Mouse (Mus musculus) hindbrain, embryonic 10.5 days (tissue): ENCODE results near the gene Ube2v1. TPM values are rescaled to one million over a fixed set of nuclear protein-coding genes. Genes with fewer than 3 reads are reported as not detected.

ENCODE experiments used
- DNase-seq: peaks from one replicate; pipeline ENCODE4 v3.0.0-alpha.2; 2017; ENCODE audit warnings: low spot score
- H3K27ac ChIP-seq: fragments of 300-500 bp; sonication (generic); 2 replicates; pipeline ENCODE4 v1.5.1; 2016; ENCODE audit warnings: mild to moderate bottlenecking, moderate library complexity
- H3K27me3 ChIP-seq: fragments of 300-500 bp; sonication (generic); 2 replicates; pipeline ENCODE4 v1.6.1; 2016; ENCODE audit warnings: mild to moderate bottlenecking; ENCODE audit not compliant: poor library complexity, insufficient read depth, severe bottlenecking
- H3K36me3 ChIP-seq: fragments of 300-500 bp; sonication (generic); 2 replicates; pipeline ENCODE4 v1.6.1; 2016; ENCODE audit warnings: mild to moderate bottlenecking, moderate library complexity
- H3K4me1 ChIP-seq: fragments of 300-500 bp; sonication (generic); replicated peaks from 2 replicates; pipeline ENCODE4 v1.6.1; 2016; ENCODE audit warnings: mild to moderate bottlenecking
- H3K4me3 ChIP-seq: fragments of 300-500 bp; sonication (generic); 2 replicates; pipeline ENCODE4 v1.5.1; 2016; ENCODE audit warnings: mild to moderate bottlenecking, moderate library complexity
- H3K9me3 ChIP-seq: fragments of 300-500 bp; sonication (generic); 2 replicates; pipeline ENCODE4 v1.6.1; 2016; ENCODE audit warnings: mild to moderate bottlenecking, moderate library complexity
- WGBS: fragments of 180-500 bp; shearing (Covaris S2); methylation state at CpG from one replicate; pipeline ENCODE4 v1.1.7; 2016; 5-methylcytosine and 5-hydroxymethylcytosine counted together
- polyA plus RNA-seq: library from polyadenylated mRNA; unstranded; fragments of >200 nt; fragmentation: Nextera tagmentation; extraction: Ambion mirVana; gene quantifications from 2 replicates; pipeline ENCODE4 v1.2.1, GENCODE M21; 2016

The Ube2v1 gene
- polyA plus RNA-seq, 1 experiment from 2014 or later: 385 TPM

DNA sequence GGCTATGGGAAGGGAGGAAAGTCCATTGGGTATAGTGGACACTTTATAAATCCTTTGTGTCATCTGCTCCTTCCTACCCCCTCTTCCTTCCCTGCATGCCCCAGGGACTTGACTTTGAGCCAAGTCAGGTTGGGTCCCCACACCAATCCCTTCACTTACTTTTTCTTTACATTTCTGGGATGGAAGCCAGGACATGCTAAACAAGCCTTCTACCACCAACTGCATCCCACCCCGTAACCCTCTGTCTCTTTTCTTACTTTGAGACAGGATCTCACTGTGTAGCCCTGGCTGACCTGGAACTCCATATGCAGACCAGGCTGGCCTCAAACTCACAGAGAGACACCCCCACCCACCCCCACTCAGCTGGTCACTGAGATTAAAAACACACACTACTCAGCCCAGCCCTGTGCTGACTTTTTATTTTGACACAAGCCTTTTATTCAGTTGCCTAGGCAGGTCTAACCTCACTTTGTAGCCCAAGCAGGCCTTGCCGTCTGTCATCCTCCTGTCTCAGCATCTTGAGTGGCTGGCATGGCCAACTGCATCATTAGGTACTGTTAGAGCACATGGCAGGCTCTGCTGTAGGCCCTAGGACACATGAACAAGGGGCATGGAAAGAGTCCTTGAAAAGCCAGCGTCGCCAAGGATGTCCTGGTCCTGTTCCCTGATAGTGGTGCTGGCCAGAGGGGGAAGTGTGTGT, 38.2 kb downstream of the Ube2v1 start:
- Histone ChIP-seq H3K4me3 (no peak overlapping the region), H3K36me3 (no peaks in the 10 kb centered on the region), H3K9me3 (no peaks in the 10 kb centered on the region), H3K27ac (0 out of 2 replicates have a peak overlapping the region, but pooled peaks have one; percentile 36), H3K27me3 (peaks cover 35% of the 10 kb centered on the region), H3K4me1 (peaks cover 63% of the 10 kb centered on the region)
- DNase-seq: no peak
- 88% methylated on average over 4 of the region's 4 CpGs for WGBS

DNA sequence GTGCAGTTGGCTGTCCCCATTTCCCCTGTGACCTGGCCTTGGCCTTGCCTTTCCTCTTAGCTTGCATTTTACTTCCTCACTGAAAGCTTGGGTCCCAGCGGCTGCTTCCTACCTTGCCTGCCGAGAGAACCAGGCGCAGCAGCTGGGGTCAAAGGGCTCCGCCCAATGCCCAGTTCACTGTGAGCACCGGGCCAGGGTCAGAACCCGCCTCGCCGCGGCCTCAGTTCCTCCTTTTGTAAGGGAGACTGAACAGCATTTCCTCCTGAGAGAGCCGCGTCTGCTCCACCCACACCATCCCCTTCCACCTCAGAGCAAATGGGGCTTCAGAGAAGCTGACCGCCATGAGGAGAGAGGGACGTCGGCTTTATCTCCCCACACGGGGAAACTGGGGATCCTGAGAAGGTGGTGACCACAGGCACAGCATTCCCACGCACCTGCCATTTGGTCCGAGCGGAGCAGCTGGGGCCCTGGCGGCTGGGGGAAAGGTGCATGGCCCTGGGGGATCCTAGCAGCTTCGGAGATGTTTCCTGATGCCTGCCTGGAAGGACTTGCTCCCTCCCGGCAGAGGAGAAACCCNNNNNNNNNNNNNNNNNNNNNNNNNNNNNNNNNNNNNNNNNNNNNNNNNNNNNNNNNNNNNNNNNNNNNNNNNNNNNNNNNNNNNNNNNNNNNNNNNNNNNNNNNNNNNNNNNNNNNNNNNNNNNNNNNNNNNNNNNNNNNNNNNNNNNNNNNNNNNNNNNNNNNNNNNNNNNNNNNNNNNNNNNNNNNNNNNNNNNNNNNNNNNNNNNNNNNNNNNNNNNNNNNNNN, 42.9 kb downstream of the Ube2v1 start:
- no peak for DNase-seq
- peak overlapping the region; percentile 38 for H3K4me3 ChIP-seq
- H3K27me3 ChIP-seq: peaks cover 16% of the 10 kb centered on the region
- no peaks in the 10 kb centered on the region for H3K36me3 ChIP-seq
- WGBS: 10% methylated on average over 21 of the region's 21 CpGs
- H3K27ac ChIP-seq: peak overlapping the region; percentile 86
- H3K4me1 ChIP-seq: peaks cover 58% of the 10 kb centered on the region
- no peaks in the 10 kb centered on the region for H3K9me3 ChIP-seq

DNA sequence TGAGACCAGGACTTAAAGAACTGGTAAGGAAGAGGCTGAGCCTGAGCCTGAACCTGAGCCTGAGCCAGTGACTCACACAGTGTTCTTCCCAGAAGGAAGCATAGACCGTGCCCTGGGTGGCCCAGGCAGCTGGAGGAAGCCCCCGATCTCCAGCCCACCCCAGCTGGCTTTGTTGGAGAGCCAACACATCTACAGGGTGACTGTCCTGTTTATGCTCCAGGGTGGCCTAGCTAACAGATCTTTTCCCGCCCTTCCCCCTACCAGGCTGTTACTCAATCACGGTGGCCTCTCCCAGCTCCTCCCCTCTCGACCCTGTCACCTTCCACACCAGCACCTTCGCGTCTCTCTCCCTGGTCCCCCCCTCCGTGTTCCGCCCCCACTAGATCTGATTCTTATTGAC, 44.9 kb downstream of the Ube2v1 start:
- WGBS: 22% methylated on average over 9 of the region's 9 CpGs
- Histone ChIP-seq H3K27ac (peak overlapping the region; percentile 42), H3K4me3 (no peak overlapping the region), H3K9me3 (no peaks in the 10 kb centered on the region), H3K27me3 (peaks cover 16% of the 10 kb centered on the region), H3K36me3 (no peaks in the 10 kb centered on the region), H3K4me1 (peaks cover 70% of the 10 kb centered on the region)
- no peak for DNase-seq

DNA sequence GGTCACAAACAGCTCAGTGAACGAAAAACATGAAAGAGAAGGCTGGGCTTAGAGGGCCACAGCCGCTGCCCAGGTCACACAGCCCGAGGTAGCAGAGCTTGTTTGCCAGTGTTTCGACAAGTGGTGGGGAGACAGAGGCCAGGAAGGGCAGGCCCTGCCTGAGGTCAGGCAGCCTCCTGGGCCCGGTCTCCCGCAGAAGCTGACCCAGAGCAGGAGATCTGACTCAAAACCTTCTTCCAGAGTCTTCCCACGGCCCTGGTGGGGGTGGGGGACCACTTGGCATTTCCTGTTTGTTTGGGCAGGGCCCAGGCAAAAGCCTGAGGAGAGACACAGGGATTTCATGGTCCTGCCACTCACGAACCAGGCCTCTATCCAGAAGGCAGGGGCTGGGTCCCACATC, 45.9 kb downstream of the Ube2v1 start:
- Histone ChIP-seq H3K4me3 (no peak overlapping the region), H3K27ac (peak overlapping the region; percentile 80), H3K4me1 (peaks cover 68% of the 10 kb centered on the region), H3K36me3 (no peaks in the 10 kb centered on the region), H3K27me3 (peaks cover 16% of the 10 kb centered on the region), H3K9me3 (no peaks in the 10 kb centered on the region)
- WGBS: 12% methylated on average over 8 of the region's 8 CpGs
- DNase-seq: peak; percentile 61

DNA sequence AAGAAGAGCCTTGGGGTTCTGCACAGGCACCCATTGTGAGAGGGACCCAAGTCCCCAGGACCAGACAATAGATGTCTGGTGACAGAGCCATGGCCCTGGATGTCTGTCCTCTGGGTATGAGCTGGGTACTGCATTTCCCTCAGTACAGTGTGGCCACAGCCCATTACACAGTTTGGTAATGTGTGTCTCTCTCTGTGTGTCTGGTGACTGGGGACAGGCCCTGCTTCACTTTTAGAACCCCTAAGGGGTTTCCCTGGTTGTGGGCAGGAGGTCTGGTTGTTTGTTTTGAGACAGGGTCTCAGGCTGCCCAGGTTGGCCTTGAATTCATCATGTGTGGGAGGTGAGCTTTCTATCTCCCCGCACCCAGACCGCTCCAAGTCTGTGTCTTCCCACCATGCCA, 46.6 kb downstream of the Ube2v1 start:
- peaks cover 64% of the 10 kb centered on the region for H3K4me1 ChIP-seq

DNA sequence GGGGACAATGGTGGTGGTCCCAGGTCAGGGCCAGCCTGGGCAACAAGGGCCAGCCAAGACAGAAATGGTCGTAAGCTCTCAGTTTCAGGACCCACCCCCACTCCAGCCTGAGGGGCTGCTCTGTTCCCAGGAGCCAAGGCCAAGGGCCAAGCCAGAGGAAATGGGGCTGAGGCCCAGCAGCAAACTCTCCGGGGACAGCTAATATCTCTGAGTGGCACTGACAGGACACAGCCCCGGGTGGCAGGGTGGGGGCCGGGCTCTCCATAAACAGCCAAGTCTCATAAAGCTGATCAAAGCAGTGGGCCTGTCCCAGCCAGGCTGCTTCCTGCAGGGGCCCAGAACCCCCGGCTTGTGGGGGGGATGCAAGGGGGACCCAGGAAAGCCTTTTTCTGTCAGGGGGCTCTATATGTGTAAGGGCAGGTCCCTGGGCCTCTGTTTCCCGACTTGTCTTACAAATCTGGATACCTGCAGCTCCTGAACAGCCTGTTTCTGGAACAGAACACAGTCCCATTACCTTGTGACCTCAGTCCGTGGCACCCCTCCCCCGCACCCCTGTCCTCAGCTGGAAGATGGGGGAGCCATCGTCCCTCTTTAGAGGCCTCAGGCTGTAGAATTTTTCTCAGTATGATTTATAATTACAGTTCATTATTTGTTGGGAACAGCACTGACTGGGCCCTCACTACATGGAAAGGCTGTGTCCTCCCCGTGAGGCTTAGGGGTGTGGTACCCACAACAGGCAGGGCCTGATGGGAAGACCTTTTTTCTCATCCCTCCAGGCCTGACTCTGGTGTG, 48.5 kb downstream of the Ube2v1 start:
- no peak for DNase-seq
- peak overlapping the region; percentile 76 for H3K27ac ChIP-seq
- no peak overlapping the region for H3K4me3 ChIP-seq
- H3K27me3 ChIP-seq: peaks cover 3% of the 10 kb centered on the region; the same call in 1 of the 2 replicates
- 46% methylated on average over 10 of the region's 10 CpGs for WGBS
- H3K4me1 ChIP-seq: peaks cover 60% of the 10 kb centered on the region
- H3K36me3 ChIP-seq: no peaks in the 10 kb centered on the region
- H3K9me3 ChIP-seq: no peaks in the 10 kb centered on the region

More for the DNA sequence above, 46.6 kb downstream of the Ube2v1 start:
- no peak for DNase-seq
- Histone ChIP-seq H3K36me3 (no peaks in the 10 kb centered on the region), H3K4me3 (no peak overlapping the region), H3K9me3 (no peaks in the 10 kb centered on the region), H3K27me3 (peaks cover 12% of the 10 kb centered on the region), H3K27ac (peak overlapping the region; percentile 80)
- 82% methylated on average over 2 of the region's 2 CpGs for WGBS

DNA sequence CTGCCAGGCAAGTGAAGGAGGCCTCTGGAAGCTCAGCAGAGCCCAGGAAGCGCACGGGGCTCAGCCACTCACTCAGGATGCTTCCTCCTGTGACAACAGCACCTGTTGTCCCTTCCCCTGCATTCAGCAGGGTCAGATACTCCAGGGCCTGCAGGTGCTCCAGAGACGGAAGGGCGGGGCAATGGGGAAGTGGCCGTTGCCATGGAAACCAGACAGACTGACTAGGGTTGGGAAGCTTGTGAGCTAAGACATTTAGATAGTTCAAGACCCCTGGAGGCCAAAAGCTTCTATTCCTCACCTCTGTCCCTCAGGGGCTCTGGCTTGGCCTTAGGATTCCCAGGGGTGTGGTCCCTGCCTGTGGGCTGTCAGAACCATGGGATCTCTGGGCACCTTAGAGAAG, 53.4 kb downstream of the Ube2v1 start:
- no peaks in the 10 kb centered on the region for H3K36me3 ChIP-seq
- H3K27me3 ChIP-seq: 0 out of 2 replicates have a peak, but pooled peaks cover 4% of the 10 kb centered on the region
- no peaks in the 10 kb centered on the region for H3K9me3 ChIP-seq
- 46% methylated on average over 5 of the region's 5 CpGs for WGBS
- no peak for DNase-seq
- peak overlapping the region; percentile 40; the same call in 1 of the 2 replicates for H3K27ac ChIP-seq
- H3K4me1 ChIP-seq: peaks cover 34% of the 10 kb centered on the region
- no peak overlapping the region for H3K4me3 ChIP-seq

DNA sequence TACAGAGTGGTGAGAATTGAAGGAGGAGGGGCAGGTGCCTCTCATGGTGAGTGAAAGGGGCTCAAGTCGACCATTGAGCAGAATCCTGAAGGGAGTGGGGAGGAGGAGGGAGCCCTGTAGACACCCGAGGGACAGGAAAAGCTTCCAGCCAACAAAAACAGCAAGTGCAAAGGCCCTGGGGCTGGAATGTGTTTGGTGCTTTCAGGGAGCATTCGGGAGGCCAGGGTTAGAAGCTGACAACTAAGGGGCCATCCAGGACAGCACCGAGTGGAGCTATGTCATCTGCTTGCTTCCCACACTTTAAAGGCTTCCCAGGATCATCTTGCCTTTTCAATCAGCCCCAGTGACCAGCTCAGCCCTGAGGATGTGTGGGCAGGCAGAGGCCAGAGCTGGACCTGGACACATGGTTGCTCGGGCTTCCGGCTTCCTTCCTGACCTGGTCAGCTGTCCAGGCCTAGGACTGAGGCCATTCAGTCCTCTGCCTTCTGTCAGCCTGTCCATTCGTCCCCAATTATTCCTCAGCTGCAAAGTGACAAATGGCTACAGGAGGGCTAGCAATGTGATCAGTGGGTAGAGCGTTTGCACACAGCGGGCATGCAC, 54.6 kb downstream of the Ube2v1 start:
- no peak for DNase-seq
- 0 out of 2 replicates have a peak, but pooled peaks cover 4% of the 10 kb centered on the region for H3K27me3 ChIP-seq
- no peaks in the 10 kb centered on the region for H3K9me3 ChIP-seq
- WGBS: 68% methylated on average over 9 of the region's 9 CpGs
- H3K36me3 ChIP-seq: no peaks in the 10 kb centered on the region
- H3K4me3 ChIP-seq: no peak overlapping the region
- H3K4me1 ChIP-seq: peaks cover 22% of the 10 kb centered on the region
- no peak overlapping the region; the same call in 1 of the 2 replicates for H3K27ac ChIP-seq

DNA sequence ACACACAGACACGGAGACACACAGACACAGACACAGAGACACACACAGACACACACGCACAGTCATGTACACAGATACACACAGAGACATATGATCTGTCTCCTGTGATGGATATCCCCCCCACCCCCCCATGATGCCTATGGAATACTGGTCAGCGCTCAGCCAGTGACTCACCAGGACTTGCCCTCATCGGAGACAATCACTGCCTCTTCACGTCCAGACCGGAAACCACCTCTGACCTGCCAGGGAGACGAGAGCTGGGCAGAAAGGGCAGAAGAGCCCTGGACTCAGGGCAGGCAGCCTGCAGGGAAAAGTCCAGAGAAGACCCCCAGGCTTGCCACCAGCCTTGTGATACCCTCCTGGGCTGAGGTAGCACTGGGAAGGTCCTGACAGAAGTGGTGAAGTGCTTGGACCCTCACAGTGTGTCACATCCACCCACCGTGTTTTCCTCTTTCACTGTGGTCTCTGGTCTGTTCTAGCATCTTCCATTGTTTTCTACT, 55.7 kb downstream of the Ube2v1 start:
- Histone ChIP-seq H3K27me3 (0 out of 2 replicates have a peak, but pooled peaks cover 4% of the 10 kb centered on the region), H3K9me3 (no peaks in the 10 kb centered on the region), H3K4me3 (no peak overlapping the region), H3K4me1 (peaks cover 23% of the 10 kb centered on the region), H3K27ac (no peak overlapping the region), H3K36me3 (no peaks in the 10 kb centered on the region)
- WGBS: 85% methylated on average over 8 of the region's 8 CpGs
- DNase-seq: no peak

DNA sequence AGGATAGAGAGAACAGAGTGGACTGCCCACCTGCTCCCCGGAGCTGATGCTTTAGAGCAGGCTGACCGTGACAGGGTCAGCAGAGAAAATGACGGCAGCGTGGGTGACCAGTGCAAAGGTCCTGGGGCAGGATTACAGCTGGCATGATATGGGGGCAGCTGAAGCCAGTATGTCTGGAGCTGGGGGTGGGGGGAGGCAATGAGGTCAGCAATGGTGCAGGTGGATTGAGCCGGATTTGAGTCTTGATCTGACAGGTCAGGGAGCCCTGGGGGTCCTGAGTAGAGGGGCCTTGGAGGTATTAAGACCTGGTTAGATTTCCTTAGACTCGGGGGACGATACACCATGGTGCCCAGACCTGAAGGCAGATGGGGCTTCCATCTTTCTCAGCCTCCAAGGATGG, 56.3 kb downstream of the Ube2v1 start:
- Histone ChIP-seq H3K4me1 (peaks cover 23% of the 10 kb centered on the region), H3K4me3 (no peak overlapping the region), H3K27ac (no peak overlapping the region), H3K27me3 (0 out of 2 replicates have a peak, but pooled peaks cover 4% of the 10 kb centered on the region), H3K9me3 (no peaks in the 10 kb centered on the region), H3K36me3 (no peaks in the 10 kb centered on the region)
- no peak for DNase-seq
- WGBS: 87% methylated on average over 7 of the region's 7 CpGs

DNA sequence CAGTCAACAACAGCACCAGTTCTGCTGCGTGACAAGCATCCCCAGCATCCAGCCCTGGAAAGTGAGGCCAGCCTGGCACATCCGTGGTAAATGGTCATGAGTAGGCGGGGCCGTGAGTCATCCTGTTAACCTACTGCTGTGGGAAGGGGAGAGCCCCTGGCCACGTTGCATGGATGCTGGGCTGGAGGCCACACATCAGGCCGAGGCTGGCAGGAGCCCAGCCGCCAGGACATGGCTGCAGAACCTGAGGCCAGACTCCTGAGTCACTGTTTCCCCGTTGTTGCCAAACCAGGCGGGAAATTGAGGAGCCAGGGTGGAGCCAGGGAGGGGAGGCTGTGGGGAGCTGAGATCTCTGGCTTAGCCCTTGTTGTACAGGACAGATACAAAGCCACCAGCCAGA, 57.1 kb downstream of the Ube2v1 start:
- H3K9me3 ChIP-seq: no peaks in the 10 kb centered on the region
- DNase-seq: no peak
- no peak overlapping the region for H3K4me3 ChIP-seq
- H3K4me1 ChIP-seq: peaks cover 31% of the 10 kb centered on the region
- 0 out of 2 replicates have a peak, but pooled peaks cover 4% of the 10 kb centered on the region for H3K27me3 ChIP-seq
- 74% methylated on average over 9 of the region's 9 CpGs for WGBS
- H3K36me3 ChIP-seq: no peaks in the 10 kb centered on the region
- peak overlapping the region; percentile 54; the same call in 1 of the 2 replicates for H3K27ac ChIP-seq
